Mouse (Mus musculus) liver, adult 2 months (tissue): ENCODE results near the gene Brd1. TPM values are rescaled to one million over a fixed set of nuclear protein-coding genes. Genes with fewer than 3 reads are reported as not detected.
A peak's percentile ranks its signal among the peaks of the same experiment; 100 is the strongest.
"Not testable (repeated sequence)": the region's sequence is repeated elsewhere in the genome, so short reads cannot be mapped to it uniquely, and the experiment has no call there.

Experiments
- DNase-seq: peaks from one replicate; pipeline ENCODE4 v3.0.0-alpha.2; 2011; ENCODE audit warnings: low read depth, low spot score; ENCODE audit errors: extremely low read depth
- H3K27ac ChIP-seq: fragments of 200-500 bp; replicated peaks from 2 replicates; pipeline ENCODE4 v1.5.1; 2012; ENCODE audit warnings: low read depth, mild to moderate bottlenecking, control low read depth, inconsistent platforms, low read length; ENCODE audit not compliant: insufficient read depth
- H3K27me3 ChIP-seq: fragments of 200-500 bp; 2 replicates; pipeline ENCODE4 v1.6.1; 2012; ENCODE audit warnings: mild to moderate bottlenecking, moderate library complexity, low read length, inconsistent platforms; ENCODE audit not compliant: control insufficient read depth, insufficient read depth
- H3K36me3 ChIP-seq: fragments of 200-500 bp; 2 replicates; pipeline ENCODE4 v1.6.1; 2012; ENCODE audit warnings: low read length, inconsistent platforms; ENCODE audit not compliant: control insufficient read depth, insufficient read depth
- H3K4me1 ChIP-seq: fragments of 200-500 bp; 2 replicates; pipeline ENCODE4 v1.6.1; 2011; ENCODE audit warnings: low read length; ENCODE audit not compliant: control insufficient read depth, insufficient read depth
- H3K4me3 ChIP-seq: fragments of 200-500 bp; 2 replicates; pipeline ENCODE4 v1.5.1; 2011; ENCODE audit warnings: low read depth, mild to moderate bottlenecking, control low read depth, low read length, moderate library complexity; ENCODE audit not compliant: insufficient read depth
- H3K79me2 ChIP-seq: fragments of 200-500 bp; 2 replicates; pipeline ENCODE4 v1.6.1; 2012; ENCODE audit warnings: inconsistent platforms, mild to moderate bottlenecking, low read length, moderate library complexity; ENCODE audit not compliant: control insufficient read depth, insufficient read depth
- H3K9ac ChIP-seq: fragments of 200-500 bp; 2 replicates; pipeline ENCODE4 v1.6.1; 2012; ENCODE audit warnings: low read depth, mild to moderate bottlenecking, control low read depth, inconsistent platforms, low read length
- CTCF ChIP-seq: fragments of 200-500 bp; IDR thresholded peaks from 2 replicates; pipeline ENCODE4 v1.5.1; 2011; ENCODE audit warnings: low read depth, low read length, control low read depth
- POLR2A ChIP-seq: fragments of 200-500 bp; IDR thresholded peaks from 2 replicates; pipeline ENCODE4 v1.6.1; 2011; ENCODE audit warnings: low read length, control low read depth; ENCODE audit not compliant: insufficient read depth; ENCODE audit errors: extremely low read depth
- WGBS: fragments of 180-500 bp; shearing (Covaris S2); methylation state at CpG from one replicate; pipeline ENCODE4 v1.1.7; 2018; 5-methylcytosine and 5-hydroxymethylcytosine counted together
- polyA plus RNA-seq: library from polyadenylated mRNA; depleted of rRNA; stranded (reverse); fragments of >200 nt; gene quantifications from 2 replicates; pipeline ENCODE4 v1.2.3, GENCODE M21; 2012
- total RNA-seq: library from RNA; depleted of rRNA; stranded (reverse); fragments of >200 nt; gene quantifications from 2 replicates; pipeline ENCODE4 v1.2.3, GENCODE M21; 2014

Gene Brd1
- total and polyA plus RNA-seq, 2 experiments, result 4.8 to 13.0 TPM

- no peak overlapping the region for H3K4me3 ChIP-seq
- WGBS, result 93% methylated on average over 10 of the region's 10 CpGs
- no peaks in the 10 kb centered on the region for H3K27me3 ChIP-seq
- H3K36me3 ChIP-seq, result no peaks in the 10 kb centered on the region
- H3K27ac ChIP-seq, result no peak overlapping the region
- no peak for DNase-seq
- H3K4me1 ChIP-seq, result peaks cover 5% of the 10 kb centered on the region; the same call in 1 of the 2 replicates
- TF ChIP-seq POLR2A, result no peak
- no peak for TF ChIP-seq CTCF
- no peak overlapping the region for H3K9ac ChIP-seq
- H3K79me2 ChIP-seq, result no peaks in the 10 kb centered on the region
Observed at GRCm38 (mm10) chr15:88750032-88750431, 16.0 kb upstream of the Brd1 start.

- not testable (repeated sequence) for H3K27ac ChIP-seq, H3K4me1 ChIP-seq, H3K9ac ChIP-seq, H3K36me3 ChIP-seq, H3K27me3 ChIP-seq, DNase-seq, H3K4me3 ChIP-seq, H3K79me2 ChIP-seq
- 92% methylated on average over 8 of the region's 8 CpGs for WGBS
Observed at GRCm38 (mm10) chr15:88749617-88750016, 15.6 kb upstream of the Brd1 start.

- 98% methylated on average over 3 of the region's 3 CpGs for WGBS
- TF ChIP-seq POLR2A (no peak), CTCF (no peak)
- H3K9ac ChIP-seq, result no peak overlapping the region
Observed at GRCm38 (mm10) chr15:88745926-88746325, 11.9 kb upstream of the Brd1 start.

GRCm38 (mm10) chr15:88745347-88745746 is 11.3 kb upstream of the Brd1 start:
- Histone ChIP-seq H3K9ac (no peak overlapping the region), H3K79me2 (no peaks in the 10 kb centered on the region), H3K27ac (no peak overlapping the region), H3K36me3 (no peaks in the 10 kb centered on the region), H3K4me3 (no peak overlapping the region), H3K27me3 (no peaks in the 10 kb centered on the region), H3K4me1 (no peaks in the 10 kb centered on the region)
- whole genome bisulfite sequencing, result 48% methylated on average over 3 of the region's 3 CpGs
- no peak for TF ChIP-seq CTCF
- TF ChIP-seq POLR2A, result no peak
- peak; percentile 54 for DNase-seq

More at GRCm38 (mm10) chr15:88745926-88746325, 11.9 kb upstream of the Brd1 start:
- Histone ChIP-seq H3K4me1 (peaks cover 3% of the 10 kb centered on the region; the same call in 1 of the 2 replicates), H3K4me3 (no peak overlapping the region), H3K27ac (no peak overlapping the region), H3K36me3 (no peaks in the 10 kb centered on the region), H3K79me2 (no peaks in the 10 kb centered on the region), H3K27me3 (no peaks in the 10 kb centered on the region)
- no peak for DNase-seq

- not testable (repeated sequence) for H3K79me2 ChIP-seq, H3K27ac ChIP-seq, H3K4me3 ChIP-seq, H3K4me1 ChIP-seq, H3K9ac ChIP-seq, DNase-seq, H3K36me3 ChIP-seq, H3K27me3 ChIP-seq
- 89% methylated on average over 5 of the region's 5 CpGs for WGBS
Observed at GRCm38 (mm10) chr15:88743371-88743770, 9.3 kb upstream of the Brd1 start.

- Histone ChIP-seq H3K4me3 (no peak overlapping the region), H3K4me1 (no peaks in the 10 kb centered on the region), H3K79me2 (no peaks in the 10 kb centered on the region), H3K27ac (no peak overlapping the region), H3K9ac (no peak overlapping the region), H3K36me3 (no peaks in the 10 kb centered on the region), H3K27me3 (no peaks in the 10 kb centered on the region)
- WGBS, result 87% methylated on average over 6 of the region's 6 CpGs
- DNase-seq, result no peak
- no peak for TF ChIP-seq CTCF
Observed at GRCm38 (mm10) chr15:88741366-88741765, 7.3 kb upstream of the Brd1 start.
